Mouse (Mus musculus): ENCODE measurements around the gene Metap1. TPM values are rescaled to one million over a fixed set of nuclear protein-coding genes. Genes with fewer than 3 reads are reported as not detected.

Metap1 gene
- polyA plus RNA-seq, 1 experiment from 2014 or later, result 46.6 TPM

GRCm38 (mm10) chr3:138461832-138462231 lies 27.5 kb downstream of the Metap1 start:
- no peak overlapping the region for H3K27ac ChIP-seq (ENCODE audit: low read length)
- H3K36me3 ChIP-seq (ENCODE audit: control insufficient read depth, insufficient read depth, low read length), result peaks cover 57% of the 10 kb centered on the region
- no peak overlapping the region for H3K4me3 ChIP-seq (ENCODE audit: low read length)
- no peaks in the 10 kb centered on the region for H3K27me3 ChIP-seq (ENCODE audit: control insufficient read depth, insufficient read depth, low read depth, low read length)
- H3K4me1 ChIP-seq (replicated peaks; ENCODE audit: control insufficient read depth, insufficient read depth, low read length), result no peaks in the 10 kb centered on the region
- no peaks in the 10 kb centered on the region for H3K9me3 ChIP-seq (ENCODE audit: control insufficient read depth, low read length)
- WGBS, result 87% methylated on average over 3 of the region's 3 CpGs
- no peak overlapping the region for H3K4me2 ChIP-seq (ENCODE audit: low read depth, low read length)
- ATAC-seq (ENCODE audit: low read depth), result no peak
- no peak overlapping the region for H3K9ac ChIP-seq (ENCODE audit: low read length)

DNA sequence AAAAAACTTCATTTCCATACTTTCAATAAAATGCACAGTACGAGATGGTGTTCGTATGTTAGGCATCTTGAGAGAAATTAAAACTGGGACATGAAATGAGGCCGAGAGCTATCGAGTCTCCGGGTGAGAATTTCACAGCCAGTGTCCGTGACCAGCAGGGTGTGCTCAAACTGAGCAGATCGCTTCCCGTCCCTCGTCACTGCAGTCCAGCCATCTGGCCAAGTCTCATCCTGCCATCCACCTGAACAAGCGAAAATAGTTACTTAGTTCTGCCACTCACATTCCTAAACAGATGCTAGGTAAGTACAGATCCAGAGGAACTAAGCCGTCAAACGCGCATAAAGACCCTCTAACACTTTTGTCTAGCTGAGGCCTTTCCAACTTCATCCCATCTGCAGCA lies 29.1 kb downstream of the Metap1 start:
- 78% methylated on average over 13 of the region's 13 CpGs for WGBS
- Histone ChIP-seq H3K9ac (ENCODE audit: low read length) (no peak overlapping the region), H3K27ac (ENCODE audit: low read length) (no peak overlapping the region), H3K36me3 (ENCODE audit: control insufficient read depth, insufficient read depth, low read length) (peaks cover 53% of the 10 kb centered on the region), H3K9me3 (ENCODE audit: control insufficient read depth, low read length) (no peaks in the 10 kb centered on the region), H3K4me3 (ENCODE audit: low read length) (no peak overlapping the region), H3K4me1 (replicated peaks; ENCODE audit: control insufficient read depth, insufficient read depth, low read length) (no peaks in the 10 kb centered on the region), H3K27me3 (ENCODE audit: control insufficient read depth, insufficient read depth, low read depth, low read length) (no peaks in the 10 kb centered on the region), H3K4me2 (ENCODE audit: low read depth, low read length) (no peak overlapping the region)
- ATAC-seq (ENCODE audit: low read depth), result no peak

DNA sequence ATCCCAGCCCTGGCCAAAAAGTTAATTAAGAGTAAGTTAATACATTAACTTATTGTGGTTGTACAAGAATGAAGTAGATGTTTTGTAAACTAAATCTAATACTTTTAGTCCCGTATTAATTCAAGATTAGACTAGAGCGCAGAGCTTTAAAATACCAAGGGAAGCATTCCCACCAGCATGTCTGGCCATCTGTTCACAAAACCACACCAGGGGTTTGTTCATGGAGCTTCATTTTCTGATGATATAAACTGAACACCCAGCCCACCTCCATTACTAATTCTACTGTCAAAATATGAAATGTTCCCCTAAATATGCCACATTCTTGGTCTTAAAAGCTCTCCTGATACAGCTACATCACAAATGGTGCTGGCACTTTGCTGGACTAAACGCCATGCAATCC lies 30.9 kb downstream of the Metap1 start:
- peaks cover 52% of the 10 kb centered on the region for H3K36me3 ChIP-seq (ENCODE audit: control insufficient read depth, insufficient read depth, low read length)
- WGBS, result 94% methylated on average over 3 of the region's 3 CpGs
- no peak for ATAC-seq (ENCODE audit: low read depth)
- H3K9ac ChIP-seq (ENCODE audit: low read length), result no peak overlapping the region
- H3K4me2 ChIP-seq (ENCODE audit: low read depth, low read length), result no peak overlapping the region
- H3K4me3 ChIP-seq (ENCODE audit: low read length), result no peak overlapping the region
- H3K27me3 ChIP-seq (ENCODE audit: control insufficient read depth, insufficient read depth, low read depth, low read length), result no peaks in the 10 kb centered on the region
- H3K4me1 ChIP-seq (replicated peaks; ENCODE audit: control insufficient read depth, insufficient read depth, low read length), result no peaks in the 10 kb centered on the region
- no peaks in the 10 kb centered on the region for H3K9me3 ChIP-seq (ENCODE audit: control insufficient read depth, low read length)
- no peak overlapping the region for H3K27ac ChIP-seq (ENCODE audit: low read length)

DNA sequence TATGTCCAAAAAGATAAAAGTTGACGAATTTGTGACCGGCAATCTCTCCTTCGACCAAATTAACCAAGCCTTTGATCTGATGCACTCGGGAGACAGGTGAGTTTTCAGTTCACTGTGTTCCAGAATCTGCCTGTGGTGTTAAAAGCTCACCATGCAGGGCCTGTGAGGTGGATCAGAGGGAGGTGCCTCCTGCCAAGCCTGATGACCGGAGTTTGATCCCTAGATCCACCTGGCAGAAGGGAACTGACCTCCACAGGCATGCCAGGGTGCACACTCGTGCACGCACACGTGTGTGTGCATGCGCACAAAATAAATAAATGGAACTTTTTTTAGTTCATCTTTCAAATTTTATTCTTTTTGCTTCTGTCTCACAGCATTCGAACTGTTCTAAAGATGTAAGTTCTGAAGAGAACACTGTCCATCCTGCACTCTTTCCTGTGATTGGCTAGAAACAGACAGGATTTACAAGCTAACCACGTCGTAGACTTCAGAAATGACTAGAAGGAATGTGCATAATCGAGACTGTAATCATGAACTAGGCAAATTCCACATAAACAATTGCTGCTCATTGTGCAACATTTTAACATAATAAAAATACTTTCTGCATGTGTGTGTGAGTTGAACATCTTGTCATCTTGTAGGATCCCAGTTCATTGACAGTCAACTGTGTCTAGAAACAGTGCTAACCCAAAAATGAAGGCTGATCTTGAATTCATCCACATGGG lies 34.4 kb downstream of the Metap1 start:
- H3K9me3 ChIP-seq (ENCODE audit: control insufficient read depth, low read length), result no peaks in the 10 kb centered on the region
- no peak overlapping the region for H3K4me2 ChIP-seq (ENCODE audit: low read depth, low read length)
- no peak overlapping the region for H3K4me3 ChIP-seq (ENCODE audit: low read length)
- no peak overlapping the region for H3K27ac ChIP-seq (ENCODE audit: low read length)
- ATAC-seq (ENCODE audit: low read depth), result peak; percentile 41
- 84% methylated on average over 13 of the region's 13 CpGs for WGBS
- no peaks in the 10 kb centered on the region for H3K27me3 ChIP-seq (ENCODE audit: control insufficient read depth, insufficient read depth, low read depth, low read length)
- H3K4me1 ChIP-seq (replicated peaks; ENCODE audit: control insufficient read depth, insufficient read depth, low read length), result no peaks in the 10 kb centered on the region
- peaks cover 54% of the 10 kb centered on the region for H3K36me3 ChIP-seq (ENCODE audit: control insufficient read depth, insufficient read depth, low read length)
- H3K9ac ChIP-seq (ENCODE audit: low read length), result no peak overlapping the region

DNA sequence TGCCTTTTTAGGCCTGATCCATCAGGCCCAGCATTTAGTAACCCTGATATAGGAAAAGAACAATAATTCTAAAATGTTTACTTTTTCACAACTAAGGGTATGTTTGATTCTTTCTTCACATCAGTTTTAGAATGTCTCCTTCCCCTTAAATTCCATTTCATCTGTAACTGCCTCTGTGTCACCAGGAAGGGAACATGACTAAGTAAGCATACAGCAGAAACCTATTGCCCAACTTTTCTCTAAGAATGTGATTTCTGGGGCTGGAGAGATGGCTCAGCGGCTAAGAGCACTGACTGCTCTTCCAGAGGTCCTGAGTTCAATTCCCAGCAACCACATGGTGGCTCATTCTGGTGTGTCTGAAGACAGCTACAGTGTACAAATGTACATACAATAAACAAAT lies 35.1 kb downstream of the Metap1 start:
- H3K36me3 ChIP-seq (ENCODE audit: control insufficient read depth, insufficient read depth, low read length), result peaks cover 48% of the 10 kb centered on the region
- no peaks in the 10 kb centered on the region for H3K4me1 ChIP-seq (replicated peaks; ENCODE audit: control insufficient read depth, insufficient read depth, low read length)
- H3K27me3 ChIP-seq (ENCODE audit: control insufficient read depth, insufficient read depth, low read depth, low read length), result no peaks in the 10 kb centered on the region
- WGBS, result 90% methylated on average over 1 of the region's 1 CpGs
- no peaks in the 10 kb centered on the region for H3K9me3 ChIP-seq (ENCODE audit: control insufficient read depth, low read length)
- no peak overlapping the region for H3K4me2 ChIP-seq (ENCODE audit: low read depth, low read length)
- no peak overlapping the region for H3K9ac ChIP-seq (ENCODE audit: low read length)
- no peak for ATAC-seq (ENCODE audit: low read depth)
- H3K4me3 ChIP-seq (ENCODE audit: low read length), result no peak overlapping the region
- no peak overlapping the region for H3K27ac ChIP-seq (ENCODE audit: low read length)

GRCm38 (mm10) chr3:138452169-138452568 lies 37.1 kb downstream of the Metap1 start:
- H3K27ac ChIP-seq (ENCODE audit: low read length), result no peak overlapping the region
- no peaks in the 10 kb centered on the region for H3K27me3 ChIP-seq (ENCODE audit: control insufficient read depth, insufficient read depth, low read depth, low read length)
- H3K4me1 ChIP-seq (replicated peaks; ENCODE audit: control insufficient read depth, insufficient read depth, low read length), result no peaks in the 10 kb centered on the region
- no peak overlapping the region for H3K9ac ChIP-seq (ENCODE audit: low read length)
- no peak for ATAC-seq (ENCODE audit: low read depth)
- no peak overlapping the region for H3K4me3 ChIP-seq (ENCODE audit: low read length)
- no peak overlapping the region for H3K4me2 ChIP-seq (ENCODE audit: low read depth, low read length)
- no peaks in the 10 kb centered on the region for H3K9me3 ChIP-seq (ENCODE audit: control insufficient read depth, low read length)
- 80% methylated on average over 10 of the region's 10 CpGs for WGBS
- peaks cover 50% of the 10 kb centered on the region for H3K36me3 ChIP-seq (ENCODE audit: control insufficient read depth, insufficient read depth, low read length)

GRCm38 (mm10) chr3:138448077-138448860 lies 41.0 kb downstream of the Metap1 start:
- no peak overlapping the region for H3K4me2 ChIP-seq (ENCODE audit: low read depth, low read length)
- H3K9me3 ChIP-seq (ENCODE audit: control insufficient read depth, low read length), result no peaks in the 10 kb centered on the region
- peaks cover 39% of the 10 kb centered on the region for H3K36me3 ChIP-seq (ENCODE audit: control insufficient read depth, insufficient read depth, low read length)
- no peaks in the 10 kb centered on the region for H3K27me3 ChIP-seq (ENCODE audit: control insufficient read depth, insufficient read depth, low read depth, low read length)
- H3K9ac ChIP-seq (ENCODE audit: low read length), result no peak overlapping the region
- H3K4me3 ChIP-seq (ENCODE audit: low read length), result no peak overlapping the region
- H3K4me1 ChIP-seq (replicated peaks; ENCODE audit: control insufficient read depth, insufficient read depth, low read length), result peaks cover 5% of the 10 kb centered on the region
- no peak for ATAC-seq (ENCODE audit: low read depth)
- H3K27ac ChIP-seq (ENCODE audit: low read length), result no peak overlapping the region
- WGBS, result 68% methylated on average over 12 of the region's 12 CpGs

- peak overlapping the region; percentile 96 for H3K4me3 ChIP-seq (ENCODE audit: low read length)
- peaks cover 12% of the 10 kb centered on the region for H3K36me3 ChIP-seq (ENCODE audit: control insufficient read depth, insufficient read depth, low read length)
- H3K9ac ChIP-seq (ENCODE audit: low read length), result peak overlapping the region; percentile 91
- no peaks in the 10 kb centered on the region for H3K9me3 ChIP-seq (ENCODE audit: control insufficient read depth, low read length)
- peak overlapping the region; percentile 70 for H3K27ac ChIP-seq (ENCODE audit: low read length)
- H3K4me1 ChIP-seq (replicated peaks; ENCODE audit: control insufficient read depth, insufficient read depth, low read length), result peaks cover 9% of the 10 kb centered on the region
- no peaks in the 10 kb centered on the region for H3K27me3 ChIP-seq (ENCODE audit: control insufficient read depth, insufficient read depth, low read depth, low read length)
- 0 out of 2 replicates have a peak, but pooled peaks have one; percentile 0 for ATAC-seq (ENCODE audit: low read depth)
- peak overlapping the region; percentile 74 for H3K4me2 ChIP-seq (ENCODE audit: low read depth, low read length)
- WGBS, result 3% methylated on average over 9 of the region's 9 CpGs
Measured at GRCm38 (mm10) chr3:138443465-138443771, 45.9 kb downstream of the Metap1 start.

DNA sequence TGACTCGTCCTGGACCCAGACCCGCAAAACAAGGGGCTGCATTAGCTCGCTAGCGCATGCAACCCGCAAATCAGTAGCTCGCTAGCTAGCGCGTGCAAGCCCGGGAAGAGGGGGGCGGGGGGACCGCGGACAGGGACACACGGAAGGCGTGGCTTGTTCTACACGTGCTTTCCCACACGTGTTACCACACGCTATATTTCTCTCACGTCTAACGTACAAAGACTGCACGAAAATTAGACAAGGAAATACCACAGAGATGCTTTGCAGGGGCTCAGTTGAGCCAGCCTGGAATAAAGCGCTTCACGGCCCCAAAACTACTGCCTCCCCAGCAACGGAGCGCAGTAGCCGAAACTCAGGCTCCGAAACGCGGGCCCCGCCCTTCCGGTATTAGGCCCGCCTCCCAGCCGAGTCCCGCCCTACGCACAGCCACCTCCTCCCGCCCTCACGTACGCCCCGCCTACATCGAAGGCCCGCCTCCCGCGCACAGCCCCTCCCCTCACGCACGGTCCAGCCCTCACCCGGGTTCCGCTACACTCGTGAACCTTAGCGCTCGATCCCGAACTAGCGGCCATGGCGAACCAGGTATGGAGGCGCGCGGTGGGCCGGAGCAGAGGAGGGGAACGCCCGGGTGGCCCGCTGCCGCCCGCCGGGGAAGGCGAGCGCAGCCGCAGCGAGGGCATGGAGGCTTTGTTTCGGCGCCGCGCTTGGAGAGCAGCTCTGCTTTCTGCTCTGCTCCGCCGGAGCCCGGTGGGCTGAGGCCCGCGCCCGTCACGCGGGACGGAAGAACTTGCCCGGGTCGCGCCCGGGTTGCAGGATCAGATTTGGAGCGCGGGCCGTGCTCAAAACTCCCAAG lies 46.5 kb downstream of the Metap1 start, which contains the start of gene Adh5:
Adh5 (plus strand) TSS at position 482 of the 853 bp plus-strand sequence.
- Histone ChIP-seq H3K9ac (ENCODE audit: low read length) (peak within 1 kb of the TSS; percentile 91), H3K27me3 (ENCODE audit: control insufficient read depth, insufficient read depth, low read depth, low read length) (no peaks in the 10 kb centered on the region), H3K9me3 (ENCODE audit: control insufficient read depth, low read length) (no peaks in the 10 kb centered on the region), H3K4me1 (replicated peaks; ENCODE audit: control insufficient read depth, insufficient read depth, low read length) (peaks cover 9% of the 10 kb centered on the region), H3K4me2 (ENCODE audit: low read depth, low read length) (peak within 1 kb of the TSS; percentile 94), H3K4me3 (ENCODE audit: low read length) (peak within 1 kb of the TSS; percentile 96), H3K27ac (ENCODE audit: low read length) (peak within 1 kb of the TSS; percentile 86), H3K36me3 (ENCODE audit: control insufficient read depth, insufficient read depth, low read length) (peaks cover 6% of the 10 kb centered on the region)
- under 1% methylated on average over 85 of the region's 86 CpGs for WGBS
- peak; percentile 99 for ATAC-seq (ENCODE audit: low read depth)
